Comparison of ENCODE assay signal across 20 mouse cellular contexts in genomic region chr16:64000884-64001283, GRCm38 (mm10).
DNase-seq lines count a peak whose midpoint lies in the region; ATAC-seq and TF ChIP-seq lines count a peak whose summit lies in the region.
"Had no signal": no experiment of that assay in that cellular context is flagged by ENCODE, and none has a peak within 500 bp of the region (broad histone marks: within the 10 kb centered on the region; RNA-seq: fewer than 3 reads in every experiment).

No protein-coding gene starts in this region.

- H3K9me3 ChIP-seq in forebrain, postnatal 0 days (ENCODE audit: low read length), result no peaks in the 10 kb centered on the region
- no peaks in the 10 kb centered on the region for H3K9me3 ChIP-seq in kidney, embryonic 14.5 days (ENCODE audit: control insufficient read depth, low read length)
- H3K9me3 ChIP-seq: embryonic facial prominence, embryonic 15.5 days; hindbrain, embryonic 12.5 days had no signal

- DNase-seq in layer of hippocampus, adult 18-20 months (ENCODE audit: low spot score in 2 of 2), result peak; percentile 1 to 43
- no peak for DNase-seq in layer of hippocampus, postnatal 25 days (ENCODE audit: extremely low spot score in 1 of 2, low spot score in 1 of 2)
- DNase-seq in brain, adult 2 months (ENCODE audit: low read depth, low spot score), result peak; percentile 47
- peak; percentile 62 for DNase-seq in brain, embryonic 14.5 days (ENCODE audit: low read depth)
- DNase-seq in forebrain, postnatal 0 days, result peak; percentile 8
- no peak for DNase-seq in frontal cortex, postnatal 25 days (ENCODE audit: low spot score in 2 of 2)
- no peak for DNase-seq in natural killer cell, adult 2 months (ENCODE audit: low spot score in 2 of 2)
- DNase-seq: adrenal gland, adult 8-10 months; adrenal gland, postnatal 36 days; cerebellum, adult 11-12 months; cerebellum, adult 9-11 months; gastrocnemius, postnatal 36 days; heart, postnatal 10 days; heart, postnatal 4 days had no signal

- H3K4me3 ChIP-seq in forebrain, postnatal 0 days (ENCODE audit: low read depth, low read length), result no peak overlapping the region
- no peak overlapping the region for H3K4me3 ChIP-seq in kidney, embryonic 14.5 days (ENCODE audit: low read length)
- H3K4me3 ChIP-seq: embryonic facial prominence, embryonic 15.5 days; erythroblast, embryonic 14.5 days; hindbrain, embryonic 12.5 days had no signal

- no peak overlapping the region for H3K9ac ChIP-seq in forebrain, postnatal 0 days
- no peak overlapping the region for H3K9ac ChIP-seq in kidney, embryonic 14.5 days (ENCODE audit: low read depth, low read length)
- H3K9ac ChIP-seq: embryonic facial prominence, embryonic 15.5 days; hindbrain, embryonic 12.5 days had no signal

- WGBS in forebrain, postnatal 0 days, result 40% methylated on average over 5 of the region's 5 CpGs
- WGBS in kidney, embryonic 14.5 days, result 89% methylated on average over 5 of the region's 5 CpGs

- H3K27me3 ChIP-seq in forebrain, postnatal 0 days (ENCODE audit: insufficient read depth, low read length), result no peaks in the 10 kb centered on the region
- no peaks in the 10 kb centered on the region for H3K27me3 ChIP-seq in kidney, embryonic 14.5 days (ENCODE audit: control insufficient read depth, insufficient read depth, low read length)
- H3K27me3 ChIP-seq: embryonic facial prominence, embryonic 15.5 days; hindbrain, embryonic 12.5 days had no signal

- TF ChIP-seq CTCF in brain, embryonic 14.5 days (IDR thresholded peaks at IDR 0.05; ENCODE audit: borderline replicate concordance, extremely low read depth, insufficient read depth, insufficient read length), result no peak
- TF ChIP-seq CTCF in forebrain, postnatal 0 days (IDR thresholded peaks at IDR 0.05; ENCODE audit: low read depth), result no peak

- H3K27ac ChIP-seq in forebrain, postnatal 0 days (ENCODE audit: low read depth, low read length), result no peak overlapping the region
- H3K27ac ChIP-seq in kidney, embryonic 14.5 days (ENCODE audit: low read depth, low read length), result no peak overlapping the region
- H3K27ac ChIP-seq: embryonic facial prominence, embryonic 15.5 days; hindbrain, embryonic 12.5 days had no signal

- no peaks in the 10 kb centered on the region for H3K36me3 ChIP-seq in forebrain, postnatal 0 days (ENCODE audit: insufficient read depth)
- H3K36me3 ChIP-seq in kidney, embryonic 14.5 days (ENCODE audit: control insufficient read depth, insufficient read depth, low read length), result no peaks in the 10 kb centered on the region
- H3K36me3 ChIP-seq: embryonic facial prominence, embryonic 15.5 days; hindbrain, embryonic 12.5 days had no signal

- H3K4me1 ChIP-seq in forebrain, postnatal 0 days (ENCODE audit: insufficient read depth), result no peaks in the 10 kb centered on the region
- H3K4me1 ChIP-seq in kidney, embryonic 14.5 days (ENCODE audit: control insufficient read depth, insufficient read depth, low read length), result no peaks in the 10 kb centered on the region
- H3K4me1 ChIP-seq: embryonic facial prominence, embryonic 15.5 days; hindbrain, embryonic 12.5 days had no signal

- no peak for TF ChIP-seq POLR2A in brain, embryonic 14.5 days (IDR thresholded peaks at IDR 0.05; ENCODE audit: borderline replicate concordance, extremely low read depth, insufficient read depth, insufficient read length, poor library complexity, severe bottlenecking)

- H3K4me2 ChIP-seq in forebrain, postnatal 0 days (ENCODE audit: low read depth), result no peak overlapping the region
- no peak overlapping the region for H3K4me2 ChIP-seq in kidney, embryonic 14.5 days (replicated peaks; ENCODE audit: low read depth, low read length)
- H3K4me2 ChIP-seq: embryonic facial prominence, embryonic 15.5 days; hindbrain, embryonic 12.5 days had no signal

- peak; percentile 32; the same call in 1 of the 2 replicates for ATAC-seq in forebrain, postnatal 0 days
- no peak for ATAC-seq in kidney, embryonic 14.5 days (ENCODE audit: low FRiP score, low TSS enrichment)
- ATAC-seq: hindbrain, embryonic 16.5 days; inflammation-experienced regulatory T-cells, adult 6 months had no signal

Comparison
In these comparisons a context has a peak if more than half of its experiments do, and no peak if none do; other contexts are left out.
1. DNase-seq: peak in layer of hippocampus, adult 18-20 months (2 of 2), brain, adult 2 months (single experiment), brain, embryonic 14.5 days (single experiment) and forebrain, postnatal 0 days (single experiment); none in layer of hippocampus, postnatal 25 days (0 of 2), frontal cortex, postnatal 25 days (0 of 2) and natural killer cell, adult 2 months (0 of 2).